Mouse (Mus musculus): Measurements from ENCODE around the gene Dnase1. TPM values are rescaled to one million over a fixed set of nuclear protein-coding genes. Genes with fewer than 3 reads are reported as not detected.
A peak's percentile ranks its signal among the peaks of the same experiment; 100 is the strongest.
"Not testable (repeated sequence)": the region's sequence is repeated elsewhere in the genome, so short reads cannot be mapped to it uniquely, and the experiment has no call there.

Dnase1 gene
- not detected in 2 replicates for polyA plus RNA-seq (2011; ENCODE audit: insufficient read depth, insufficient read length, low read depth, missing spikeins)

DNA sequence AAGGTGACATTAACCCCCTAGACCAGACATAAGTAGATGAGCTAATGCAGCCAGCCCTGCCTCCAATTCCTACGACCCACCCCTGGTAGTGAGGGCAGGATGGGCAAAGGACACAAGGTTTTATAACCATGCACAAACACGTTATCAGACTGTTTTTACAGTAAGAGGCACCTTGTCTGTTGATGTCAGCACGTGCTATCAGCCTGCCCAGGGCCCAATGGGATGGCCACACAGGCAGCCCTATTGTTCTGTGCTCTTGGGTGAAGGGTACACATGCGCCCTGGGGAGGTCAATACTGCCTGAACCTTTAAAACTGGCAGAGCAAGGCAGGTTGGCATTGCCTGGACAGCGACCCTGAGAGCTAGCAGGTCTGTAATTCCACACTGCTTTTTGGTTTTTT lies at the start of gene Dnase1:
Dnase1 (plus strand) TSS at position 136 of the 400 bp plus-strand sequence.
- no peak within 1 kb of the TSS for H3K9ac ChIP-seq (ENCODE audit: low read depth, poor library complexity, severe bottlenecking)
- TF ChIP-seq POLR2A (IDR thresholded peaks at IDR 0.05; ENCODE audit: insufficient read depth, low read length), result no peak
- no peak for TF ChIP-seq EP300 (IDR thresholded peaks at IDR 0.05; ENCODE audit: insufficient read depth, low read depth, low read length)
- no peak for TF ChIP-seq CTCF (IDR thresholded peaks at IDR 0.05; ENCODE audit: low read depth, low read length)
- no peaks in the 10 kb centered on the region for H3K4me1 ChIP-seq (ENCODE audit: control insufficient read depth, insufficient read depth, low read length)
- H3K27me3 ChIP-seq (ENCODE audit: control insufficient read depth, insufficient read depth, low read length, poor library complexity, severe bottlenecking), result no peaks in the 10 kb centered on the region
- peaks cover 17% of the 10 kb centered on the region for H3K36me3 ChIP-seq (ENCODE audit: control insufficient read depth, insufficient read depth, low read length, poor library complexity, severe bottlenecking)
- H3K27ac ChIP-seq (ENCODE audit: insufficient read depth, low read length), result no peak within 1 kb of the TSS
- H3K4me3 ChIP-seq (ENCODE audit: low read depth, low read length), result no peak within 1 kb of the TSS
- no peaks in the 10 kb centered on the region for H3K9me3 ChIP-seq (replicated peaks; ENCODE audit: control insufficient read depth, insufficient read depth, low read length, poor library complexity, severe bottlenecking)

DNA sequence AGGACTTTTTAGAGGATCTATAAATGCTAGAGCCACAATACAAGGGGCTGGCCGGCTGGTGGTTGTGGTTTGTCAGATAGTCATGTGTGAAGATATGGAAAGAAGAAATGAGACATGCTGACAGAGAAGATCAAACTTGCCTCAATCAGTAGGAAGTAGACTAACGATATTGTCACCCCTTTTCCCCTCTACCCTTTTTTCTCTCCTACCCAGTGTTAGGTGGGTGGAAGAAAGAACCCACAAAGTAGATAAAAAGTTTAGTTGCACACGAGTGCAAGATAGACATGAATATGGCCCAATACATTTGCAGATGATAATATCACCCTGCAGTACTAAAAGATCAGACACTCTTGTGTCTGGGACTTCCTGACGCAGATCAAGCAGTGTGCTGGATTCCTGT lies 48.3 kb upstream of the Dnase1 start:
- Histone ChIP-seq H3K9ac (ENCODE audit: low read depth, poor library complexity, severe bottlenecking) (no peak overlapping the region), H3K4me1 (ENCODE audit: control insufficient read depth, insufficient read depth, low read length) (no peaks in the 10 kb centered on the region), H3K9me3 (replicated peaks; ENCODE audit: control insufficient read depth, insufficient read depth, low read length, poor library complexity, severe bottlenecking) (no peaks in the 10 kb centered on the region), H3K36me3 (ENCODE audit: control insufficient read depth, insufficient read depth, low read length, poor library complexity, severe bottlenecking) (peaks cover 49% of the 10 kb centered on the region), H3K27ac (ENCODE audit: insufficient read depth, low read length) (no peak overlapping the region), H3K27me3 (ENCODE audit: control insufficient read depth, insufficient read depth, low read length, poor library complexity, severe bottlenecking) (no peaks in the 10 kb centered on the region), H3K4me3 (ENCODE audit: low read depth, low read length) (no peak overlapping the region)
- no peak for TF ChIP-seq EP300 (IDR thresholded peaks at IDR 0.05; ENCODE audit: insufficient read depth, low read depth, low read length)
- no peak for TF ChIP-seq CTCF (IDR thresholded peaks at IDR 0.05; ENCODE audit: low read depth, low read length)
- TF ChIP-seq POLR2A (IDR thresholded peaks at IDR 0.05; ENCODE audit: insufficient read depth, low read length), result no peak

DNA sequence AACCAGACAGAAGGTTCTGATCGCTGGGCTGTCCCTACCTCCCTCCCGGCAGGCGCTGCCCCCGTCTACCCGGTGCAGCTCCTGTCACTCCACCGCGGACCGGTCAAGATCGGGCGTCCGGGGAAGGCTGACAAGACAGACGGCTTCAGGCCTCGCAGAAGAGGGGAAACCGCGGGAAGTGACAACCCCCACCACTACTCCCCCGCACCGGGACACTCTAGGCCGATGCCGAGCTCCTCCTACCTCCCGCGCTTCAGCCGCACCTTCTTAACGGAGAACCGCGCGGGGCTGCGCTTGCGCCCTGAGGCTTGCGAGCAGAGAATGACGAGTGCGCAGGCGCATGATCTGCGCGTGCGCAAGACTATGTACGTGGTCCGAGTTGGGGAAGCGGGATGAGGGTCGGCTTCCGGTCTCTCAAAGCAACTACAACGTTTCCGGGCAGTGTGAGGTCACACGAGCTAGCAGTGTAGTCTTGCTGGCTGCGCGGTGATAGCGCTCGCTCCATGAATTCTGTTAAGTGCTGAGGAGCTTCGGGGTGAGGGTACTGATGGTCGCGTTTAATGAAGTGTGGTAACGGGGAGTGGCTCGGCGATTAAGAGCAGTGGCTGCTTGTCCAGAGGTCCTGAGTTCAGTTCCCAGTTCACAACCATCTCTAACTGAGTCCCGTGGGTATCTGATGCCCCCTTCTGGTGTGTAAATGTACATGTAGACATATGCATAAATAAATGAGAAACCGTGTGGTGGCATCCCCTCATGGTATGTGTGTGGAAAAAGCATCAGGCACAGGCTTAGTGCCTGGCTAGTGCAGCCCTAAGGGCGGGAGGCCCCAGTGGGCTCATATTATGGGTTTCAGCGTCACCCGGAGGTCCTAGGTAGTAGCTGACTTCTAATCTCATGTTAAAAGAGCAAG lies 33.0 kb upstream of the Dnase1 start, which contains the start of gene Slx4:
Slx4 (minus strand) TSS at position 282 of the 910 bp plus-strand sequence.
- Histone ChIP-seq H3K9ac (ENCODE audit: low read depth, poor library complexity, severe bottlenecking) (peak within 1 kb of the TSS; percentile 66), H3K27ac (ENCODE audit: insufficient read depth, low read length) (peak within 1 kb of the TSS; percentile 57), H3K9me3 (replicated peaks; ENCODE audit: control insufficient read depth, insufficient read depth, low read length, poor library complexity, severe bottlenecking) (peaks cover 2% of the 10 kb centered on the region), H3K27me3 (ENCODE audit: control insufficient read depth, insufficient read depth, low read length, poor library complexity, severe bottlenecking) (no peaks in the 10 kb centered on the region), H3K4me3 (ENCODE audit: low read depth, low read length) (peak within 1 kb of the TSS; percentile 89), H3K4me1 (ENCODE audit: control insufficient read depth, insufficient read depth, low read length) (peaks cover 1% of the 10 kb centered on the region), H3K36me3 (ENCODE audit: control insufficient read depth, insufficient read depth, low read length, poor library complexity, severe bottlenecking) (peaks cover 18% of the 10 kb centered on the region)
- TF ChIP-seq EP300 (IDR thresholded peaks at IDR 0.05; ENCODE audit: insufficient read depth, low read depth, low read length) (0 out of 2 replicates have a peak, but pooled peaks have one; percentile 22), POLR2A (IDR thresholded peaks at IDR 0.05; ENCODE audit: insufficient read depth, low read length) (peak; percentile 93), CTCF (IDR thresholded peaks at IDR 0.05; ENCODE audit: low read depth, low read length) (no peak)

DNA sequence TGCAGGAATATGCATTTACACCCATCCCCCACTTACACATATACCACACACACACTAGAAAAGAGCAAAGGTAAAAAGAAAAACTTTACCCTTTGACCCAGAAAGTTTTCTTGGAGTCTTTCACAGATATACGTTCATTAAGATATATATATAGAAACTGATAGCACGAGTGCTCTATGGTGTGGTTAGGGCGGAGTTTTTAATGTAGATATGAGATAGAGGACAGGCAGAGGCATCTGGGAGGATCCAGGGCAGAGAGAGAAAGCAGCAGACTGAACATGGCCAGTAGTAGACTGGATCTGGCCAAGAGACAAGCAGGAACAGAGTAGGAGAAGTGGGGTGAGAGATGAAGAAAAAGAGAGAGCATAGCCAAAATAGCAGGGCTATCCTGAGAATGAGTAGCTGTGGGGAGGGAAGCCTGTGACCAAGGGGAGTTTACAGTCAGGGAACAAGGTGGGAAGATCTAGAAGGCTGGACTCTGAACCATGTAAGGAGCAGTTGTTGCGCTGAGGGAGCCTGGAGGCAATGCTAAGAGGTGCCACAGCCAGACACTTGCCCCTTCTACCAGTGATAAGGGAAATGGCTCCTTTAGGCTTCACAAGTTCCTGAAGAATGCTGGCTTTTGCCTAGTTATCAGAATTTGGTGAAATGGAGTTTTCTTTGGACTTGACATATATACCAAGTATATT lies 23.7 kb upstream of the Dnase1 start:
- TF ChIP-seq POLR2A (IDR thresholded peaks at IDR 0.05; ENCODE audit: insufficient read depth, low read length), result no peak
- no peak for TF ChIP-seq EP300 (IDR thresholded peaks at IDR 0.05; ENCODE audit: insufficient read depth, low read depth, low read length)
- no peak for TF ChIP-seq CTCF (IDR thresholded peaks at IDR 0.05; ENCODE audit: low read depth, low read length)
- H3K9ac ChIP-seq (ENCODE audit: low read depth, poor library complexity, severe bottlenecking), result no peak overlapping the region
- H3K4me1 ChIP-seq (ENCODE audit: control insufficient read depth, insufficient read depth, low read length), result no peaks in the 10 kb centered on the region
- peaks cover 20% of the 10 kb centered on the region for H3K9me3 ChIP-seq (replicated peaks; ENCODE audit: control insufficient read depth, insufficient read depth, low read length, poor library complexity, severe bottlenecking)
- H3K27me3 ChIP-seq (ENCODE audit: control insufficient read depth, insufficient read depth, low read length, poor library complexity, severe bottlenecking), result no peaks in the 10 kb centered on the region
- no peaks in the 10 kb centered on the region for H3K36me3 ChIP-seq (ENCODE audit: control insufficient read depth, insufficient read depth, low read length, poor library complexity, severe bottlenecking)
- H3K27ac ChIP-seq (ENCODE audit: insufficient read depth, low read length), result no peak overlapping the region
- H3K4me3 ChIP-seq (ENCODE audit: low read depth, low read length), result no peak overlapping the region

DNA sequence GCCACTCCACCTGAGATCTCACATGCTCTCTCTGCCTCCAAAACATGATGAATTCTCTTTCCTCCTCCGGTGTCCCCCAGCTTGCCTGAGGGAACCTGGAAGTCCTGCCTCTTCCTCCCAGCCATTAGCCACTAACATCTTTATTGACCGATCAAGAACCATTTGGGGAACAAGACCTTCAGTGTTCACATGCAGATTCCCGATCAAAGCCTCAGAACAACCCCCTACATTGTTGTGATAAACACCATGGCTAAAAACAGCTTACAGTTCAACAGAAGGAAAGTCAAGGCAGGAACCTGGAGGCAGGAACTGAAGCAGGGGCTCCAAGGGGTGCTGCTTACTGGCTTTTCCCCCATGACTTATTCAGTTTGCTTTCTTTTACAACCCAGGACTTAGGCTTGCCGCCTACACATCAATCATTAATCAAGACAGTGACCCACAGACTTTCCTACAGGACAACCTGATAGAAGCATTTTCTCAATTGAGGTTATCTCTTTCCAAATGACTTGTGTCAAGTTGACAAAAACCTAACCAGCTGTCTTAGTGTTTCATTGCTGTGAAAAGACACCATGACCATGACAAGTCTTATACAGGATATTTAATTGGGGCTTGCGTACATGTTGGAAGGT lies 22.6 kb upstream of the Dnase1 start:
- no peaks in the 10 kb centered on the region for H3K27me3 ChIP-seq (ENCODE audit: control insufficient read depth, insufficient read depth, low read length, poor library complexity, severe bottlenecking)
- H3K9ac ChIP-seq (ENCODE audit: low read depth, poor library complexity, severe bottlenecking), result no peak overlapping the region
- TF ChIP-seq POLR2A (IDR thresholded peaks at IDR 0.05; ENCODE audit: insufficient read depth, low read length) (no peak), CTCF (IDR thresholded peaks at IDR 0.05; ENCODE audit: low read depth, low read length) (no peak), EP300 (IDR thresholded peaks at IDR 0.05; ENCODE audit: insufficient read depth, low read depth, low read length) (no peak)
- no peaks in the 10 kb centered on the region for H3K36me3 ChIP-seq (ENCODE audit: control insufficient read depth, insufficient read depth, low read length, poor library complexity, severe bottlenecking)
- H3K27ac ChIP-seq (ENCODE audit: insufficient read depth, low read length), result no peak overlapping the region
- H3K9me3 ChIP-seq (replicated peaks; ENCODE audit: control insufficient read depth, insufficient read depth, low read length, poor library complexity, severe bottlenecking), result peaks cover 14% of the 10 kb centered on the region
- no peak overlapping the region for H3K4me3 ChIP-seq (ENCODE audit: low read depth, low read length)
- H3K4me1 ChIP-seq (ENCODE audit: control insufficient read depth, insufficient read depth, low read length), result no peaks in the 10 kb centered on the region

DNA sequence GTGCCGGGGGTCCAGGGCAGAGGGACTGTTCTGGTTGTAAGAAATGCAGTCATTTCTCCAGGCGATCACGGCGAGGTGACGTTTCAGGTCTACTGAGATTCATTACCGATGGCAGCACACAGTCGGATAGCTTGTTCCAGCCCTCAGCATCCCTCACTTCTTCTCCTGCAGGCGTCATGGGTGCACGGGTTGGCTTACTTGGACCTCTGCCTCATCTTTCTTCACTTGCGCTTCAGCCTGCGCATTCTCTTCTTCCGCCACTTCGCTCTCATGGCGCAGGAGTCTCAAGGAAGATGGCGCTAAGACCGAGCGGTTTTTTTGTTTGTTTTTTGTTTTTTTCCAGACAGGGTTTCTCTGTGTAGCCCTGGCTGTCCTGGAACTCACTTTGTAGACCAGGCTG lies 20.0 kb upstream of the Dnase1 start:
- H3K9me3 ChIP-seq (replicated peaks; ENCODE audit: control insufficient read depth, insufficient read depth, low read length, poor library complexity, severe bottlenecking); H3K27me3 ChIP-seq (ENCODE audit: control insufficient read depth, insufficient read depth, low read length, poor library complexity, severe bottlenecking); H3K4me1 ChIP-seq (ENCODE audit: control insufficient read depth, insufficient read depth, low read length); H3K9ac ChIP-seq (ENCODE audit: low read depth, poor library complexity, severe bottlenecking); H3K36me3 ChIP-seq (ENCODE audit: control insufficient read depth, insufficient read depth, low read length, poor library complexity, severe bottlenecking); H3K4me3 ChIP-seq (ENCODE audit: low read depth, low read length); H3K27ac ChIP-seq (ENCODE audit: insufficient read depth, low read length): not testable (repeated sequence)

DNA sequence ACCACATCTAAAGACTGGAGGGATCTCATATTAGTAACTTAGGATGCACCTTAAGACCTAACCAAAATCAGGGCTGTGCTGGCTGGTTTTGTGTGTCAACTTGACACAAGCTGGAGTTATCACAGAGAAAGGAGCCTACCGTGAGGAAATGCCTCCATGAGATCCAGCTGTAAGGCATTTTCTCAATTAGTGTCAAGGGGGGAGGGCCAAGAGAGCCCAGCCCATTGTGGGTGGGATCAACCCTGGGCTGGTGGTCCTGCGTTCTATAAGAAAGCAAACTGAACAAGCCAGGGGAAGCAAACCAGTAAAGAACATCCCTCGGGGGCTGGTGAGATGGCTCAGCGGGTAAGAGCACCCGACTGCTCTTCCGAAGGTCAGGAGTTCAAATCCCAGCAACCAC lies 19.3 kb upstream of the Dnase1 start:
- not testable (repeated sequence) for H3K27ac ChIP-seq (ENCODE audit: insufficient read depth, low read length); H3K4me1 ChIP-seq (ENCODE audit: control insufficient read depth, insufficient read depth, low read length); H3K4me3 ChIP-seq (ENCODE audit: low read depth, low read length); H3K9ac ChIP-seq (ENCODE audit: low read depth, poor library complexity, severe bottlenecking); H3K27me3 ChIP-seq (ENCODE audit: control insufficient read depth, insufficient read depth, low read length, poor library complexity, severe bottlenecking); H3K9me3 ChIP-seq (replicated peaks; ENCODE audit: control insufficient read depth, insufficient read depth, low read length, poor library complexity, severe bottlenecking); H3K36me3 ChIP-seq (ENCODE audit: control insufficient read depth, insufficient read depth, low read length, poor library complexity, severe bottlenecking)

Data from ES-Bruce4 (cell line).